Mouse (Mus musculus): ENCODE measurements around the gene Pex19.

The Pex19 gene

DNA sequence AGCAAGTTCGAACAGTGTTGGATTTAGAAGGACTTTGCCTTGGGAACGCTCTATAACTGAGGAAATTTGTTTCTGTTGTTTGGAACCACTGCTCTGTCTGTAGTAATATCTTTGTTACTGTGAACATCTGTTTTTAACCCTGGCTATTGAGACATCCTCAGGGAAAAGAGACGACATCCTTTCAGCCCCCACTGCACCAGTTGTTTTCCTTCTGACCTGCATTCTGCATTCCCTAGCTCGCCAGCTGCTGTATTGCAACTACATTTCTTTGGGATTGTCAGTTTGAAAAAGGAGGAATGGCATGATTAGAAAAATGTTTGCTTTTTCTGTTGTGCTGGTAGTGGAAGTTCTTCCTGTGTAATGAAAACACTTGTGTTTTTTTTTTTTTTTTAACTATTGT is 54.3 kb downstream of the Pex19 start:
- in situ Hi-C loops (cut with MboI, MseI), result no loop called here

DNA sequence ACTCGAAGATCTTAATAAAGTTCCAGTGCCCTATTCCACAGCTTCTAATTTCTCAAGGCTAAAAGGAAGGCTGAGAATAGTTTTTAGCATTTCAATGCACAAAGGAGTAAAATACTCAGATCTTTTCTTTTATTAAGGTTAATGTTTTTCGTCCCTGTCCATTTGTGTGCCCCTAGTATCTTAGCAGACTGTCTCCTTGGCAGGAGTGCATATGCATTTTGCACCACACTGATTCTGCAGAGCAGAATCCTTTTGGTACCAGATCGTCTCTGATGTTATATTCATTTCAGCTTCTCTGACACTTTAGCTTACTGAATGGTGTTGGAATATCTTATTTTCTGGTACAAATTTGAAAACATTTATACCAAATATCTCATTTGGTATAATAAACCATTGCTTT is 55.2 kb downstream of the Pex19 start:
- in situ Hi-C loops (cut with MboI, MseI), result no loop called here

DNA sequence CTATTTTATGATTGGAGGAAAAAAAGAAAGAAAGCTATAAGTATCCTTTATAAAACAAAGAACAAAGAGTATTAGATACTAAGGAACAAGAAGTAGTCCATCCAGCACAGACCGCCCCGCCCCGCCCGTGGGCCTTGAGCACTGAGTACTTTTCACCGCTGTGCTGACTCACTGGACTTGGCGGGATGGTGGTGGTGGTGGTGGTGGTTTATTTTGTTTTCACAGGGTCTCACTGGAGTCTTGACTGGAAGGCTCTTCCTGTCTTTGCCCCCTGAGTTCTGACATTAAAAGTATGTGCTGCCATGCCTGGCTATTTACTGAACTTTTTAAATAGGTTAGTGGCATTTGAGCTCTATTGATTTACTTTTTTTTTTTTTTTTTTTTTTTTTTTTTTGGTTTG is 56.5 kb downstream of the Pex19 start:
- in situ Hi-C loops (cut with MboI, MseI), result no loop called here

DNA sequence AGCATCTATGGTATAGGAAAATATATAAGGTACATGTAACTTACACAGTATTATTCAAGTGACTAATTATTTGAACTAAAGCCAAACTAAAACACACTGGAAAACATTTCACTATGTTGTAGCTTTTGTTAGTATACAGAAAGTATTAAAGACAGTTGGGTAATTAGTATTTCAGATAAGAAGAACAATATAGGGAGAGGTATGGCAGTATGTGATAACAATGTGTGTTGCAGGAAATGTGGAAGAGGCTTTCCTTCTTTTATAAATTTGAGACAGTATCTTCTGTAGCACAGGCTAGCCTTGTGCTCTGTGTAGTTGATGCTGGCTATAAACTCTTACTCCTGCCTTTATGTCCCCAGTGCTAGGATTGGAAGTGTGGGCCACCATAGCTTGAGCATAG is 57.4 kb downstream of the Pex19 start:
- in situ Hi-C loops (cut with MboI, MseI), result no loop called here
